Mouse (Mus musculus): Measurements from ENCODE around the gene Eef1g.

The Eef1g gene

DNA sequence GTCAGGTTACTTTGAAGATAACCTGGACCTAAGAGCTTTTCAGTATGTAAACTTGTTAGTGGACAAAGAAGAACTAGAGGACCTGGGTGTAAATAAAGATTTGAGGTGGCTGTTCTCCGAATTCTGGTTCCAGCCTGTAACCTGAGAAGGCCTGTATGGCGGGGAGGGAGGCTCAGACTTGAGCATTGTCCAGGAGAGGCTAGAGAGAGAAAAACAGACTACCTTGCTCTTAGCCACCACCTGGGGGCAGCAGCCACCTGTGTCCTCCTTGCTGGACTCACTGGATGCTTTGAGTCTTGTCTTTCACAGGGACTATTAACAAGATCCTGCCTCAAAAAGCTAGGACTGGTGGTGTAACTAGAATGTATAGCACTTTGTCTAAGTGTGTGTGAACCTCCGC, 9.7 kb downstream of the Eef1g start:
- in situ Hi-C loops (cut with MboI; ENCODE audit: low pct_unique_long_range_greater_than_20kb in 1 of 2, low sequenced_read_pairs in 2 of 2, unreplicated experiment in 1 of 2), result no loop called here

DNA sequence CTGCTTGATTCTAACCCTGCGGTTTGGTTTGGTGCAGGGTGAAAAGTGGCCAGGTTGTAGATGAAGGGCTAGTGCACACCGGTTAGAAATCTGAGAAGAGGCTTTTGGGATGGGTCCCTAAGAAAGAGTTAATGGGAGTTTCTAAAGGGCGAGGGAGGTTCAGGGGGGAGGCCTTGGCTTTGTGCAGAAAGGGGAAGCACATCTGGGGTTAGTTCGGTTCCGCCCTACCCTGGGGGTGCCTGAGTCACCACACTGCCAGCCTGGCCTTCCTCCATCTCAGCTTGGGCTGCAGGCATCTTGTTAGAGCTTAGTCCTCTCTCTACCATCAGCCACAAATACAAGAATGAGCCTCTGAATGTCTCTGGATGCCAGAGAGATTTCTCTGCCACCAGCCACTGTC, 13.9 kb downstream of the Eef1g start:
- in situ Hi-C loops (cut with MboI; ENCODE audit: low pct_unique_long_range_greater_than_20kb in 1 of 2, low sequenced_read_pairs in 2 of 2, unreplicated experiment in 1 of 2), result loop anchor here in 1 of 2 experiments (5.0 kb wide), 1 partner anchor 97 kb away; no protein-coding TSS in a partner anchor

DNA sequence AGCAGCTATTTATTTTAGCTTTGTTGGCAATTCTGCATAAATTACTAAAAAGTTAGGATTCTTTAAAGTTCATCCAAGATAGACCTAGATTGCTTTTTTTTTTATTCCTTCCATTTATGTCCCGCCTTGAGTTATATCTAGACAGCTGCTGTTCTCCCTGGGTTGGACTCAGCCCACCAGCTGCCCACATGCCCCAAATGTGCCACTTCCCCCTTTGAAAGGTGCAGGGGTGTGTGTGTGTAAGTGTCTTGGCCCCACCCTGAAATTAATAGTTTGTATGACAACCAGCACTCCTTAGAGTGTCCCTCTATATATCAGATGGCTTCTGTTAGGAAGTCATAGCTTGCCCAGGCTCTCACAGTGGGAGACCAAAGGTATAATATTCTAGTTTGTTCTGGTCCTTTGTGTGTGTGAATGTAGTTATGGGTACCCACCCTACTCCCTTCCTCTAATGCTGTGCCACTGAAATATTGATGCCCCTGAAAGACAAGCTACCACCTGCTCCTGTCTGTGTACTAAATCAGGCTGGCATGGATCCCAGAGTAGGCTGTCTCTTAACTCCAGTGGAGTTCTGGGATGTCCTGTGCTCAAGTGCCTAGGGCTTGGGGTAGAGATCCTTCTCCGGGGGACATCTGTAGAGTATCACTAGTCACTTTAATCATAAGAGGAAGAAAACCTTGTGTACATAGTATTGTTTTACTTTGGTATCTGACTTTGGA, 14.8 kb downstream of the Eef1g start:
- in situ Hi-C loops (cut with MboI; ENCODE audit: low pct_unique_long_range_greater_than_20kb in 1 of 2, low sequenced_read_pairs in 2 of 2, unreplicated experiment in 1 of 2), result loop anchor here in 1 of 2 experiments (5.0 kb wide), 1 partner anchor 96 kb away; no protein-coding TSS in a partner anchor

DNA sequence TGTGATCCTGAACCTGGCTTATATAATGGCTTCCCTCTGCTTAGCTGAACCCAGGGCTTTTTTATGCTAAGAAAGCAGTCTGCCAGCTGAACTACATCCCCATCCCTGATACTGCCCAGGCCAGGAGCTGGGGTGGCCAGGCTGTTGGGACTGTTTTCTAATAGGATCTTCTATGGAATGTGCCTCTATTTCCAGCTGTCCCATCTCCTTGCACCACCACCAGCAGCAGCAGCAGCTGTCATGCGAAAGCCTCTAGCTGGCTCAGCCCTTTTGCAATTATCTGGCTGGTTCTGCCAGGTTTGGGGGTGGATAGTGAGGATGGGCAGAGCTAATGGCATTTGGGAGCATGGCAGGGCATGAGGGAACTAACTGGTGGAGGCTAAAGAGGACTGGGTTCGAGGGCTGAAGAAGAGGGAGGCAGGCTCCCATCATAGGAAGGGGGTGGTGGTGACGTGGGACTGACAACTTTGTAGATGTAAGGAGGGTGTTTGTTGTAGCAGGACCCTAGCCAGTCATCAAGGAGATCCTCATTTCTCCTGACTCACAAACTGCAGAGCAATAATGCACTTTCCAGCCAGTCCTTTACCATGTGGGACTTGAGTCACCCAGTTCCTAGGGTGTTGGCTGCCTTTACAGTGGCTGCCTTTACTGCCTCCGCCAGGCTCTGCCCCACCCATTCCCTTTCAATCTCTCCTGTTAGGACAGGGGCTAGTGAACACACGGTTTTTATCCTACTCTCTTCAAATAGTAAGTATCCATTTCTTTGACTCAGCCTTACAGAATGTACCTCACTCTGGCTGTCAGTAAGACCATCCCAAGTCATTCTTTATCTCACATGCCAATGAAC, 15.7 kb downstream of the Eef1g start:
- in situ Hi-C loops (cut with MboI; ENCODE audit: low pct_unique_long_range_greater_than_20kb in 1 of 2, low sequenced_read_pairs in 2 of 2, unreplicated experiment in 1 of 2), result loop anchor here in 1 of 2 experiments (5.0 kb wide), 1 partner anchor 95 kb away; no protein-coding TSS in a partner anchor

DNA sequence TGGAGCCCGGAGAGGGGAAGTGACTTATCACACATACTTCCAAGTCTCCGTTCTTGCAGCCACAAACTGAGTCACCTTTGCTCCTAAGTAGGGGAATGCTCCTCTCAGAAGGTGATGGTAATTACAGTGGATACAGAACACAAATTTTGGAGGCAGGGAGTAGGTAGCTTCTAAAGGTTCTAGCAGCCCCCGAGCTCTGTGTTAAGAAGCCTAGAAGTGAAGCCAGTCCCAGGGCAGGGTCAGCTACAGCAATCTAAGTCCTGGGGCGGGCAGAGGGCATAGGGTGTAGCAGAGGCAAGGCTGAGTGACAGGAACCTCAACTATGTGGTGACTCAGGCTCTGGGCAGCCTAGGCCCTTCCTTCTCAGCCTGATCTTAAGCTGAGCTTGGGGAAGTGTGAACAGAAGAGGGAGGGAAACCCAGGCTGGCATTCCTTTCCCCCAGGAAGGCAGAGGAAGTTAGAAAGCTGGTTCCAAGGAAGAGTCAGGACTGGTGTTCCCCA, 16.4 kb downstream of the Eef1g start:
- in situ Hi-C loops (cut with MboI; ENCODE audit: low pct_unique_long_range_greater_than_20kb in 1 of 2, low sequenced_read_pairs in 2 of 2, unreplicated experiment in 1 of 2), result loop anchor here in 1 of 2 experiments (5.0 kb wide), 1 partner anchor 94 kb away; no protein-coding TSS in a partner anchor

DNA sequence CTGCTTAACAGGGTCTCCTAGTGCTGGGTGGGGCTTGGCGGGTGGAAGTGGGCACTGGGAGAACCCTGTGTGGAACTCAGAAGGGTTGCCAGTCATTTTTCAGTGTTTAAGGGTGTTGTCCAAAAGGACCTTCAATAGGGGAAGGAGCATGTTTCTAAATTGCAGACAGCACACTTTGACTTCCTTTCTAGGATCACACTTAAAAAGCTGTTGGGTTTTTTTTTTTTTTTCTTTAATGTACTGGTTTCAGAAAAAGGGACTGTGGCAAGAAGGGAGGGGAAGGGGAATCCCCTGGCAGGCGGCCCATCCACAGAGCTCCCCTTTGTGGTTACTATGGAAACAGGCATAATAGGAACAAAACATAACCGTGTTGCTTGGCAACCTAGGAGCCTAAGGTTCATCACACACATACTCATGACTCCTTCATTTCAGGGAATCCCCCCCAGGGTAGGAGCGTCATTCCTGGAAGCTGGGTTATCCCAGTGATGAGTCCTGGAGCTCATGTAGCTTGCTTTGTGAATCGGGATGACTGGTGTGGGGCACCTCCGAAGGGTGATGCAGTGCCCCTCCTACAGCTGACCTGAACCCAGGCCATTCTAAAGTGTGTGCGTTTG, 17.5 kb downstream of the Eef1g start:
- in situ Hi-C loops (cut with MboI; ENCODE audit: low pct_unique_long_range_greater_than_20kb in 1 of 2, low sequenced_read_pairs in 2 of 2, unreplicated experiment in 1 of 2), result loop anchor here in 1 of 2 experiments (5.0 kb wide), 1 partner anchor 93 kb away; no protein-coding TSS in a partner anchor

DNA sequence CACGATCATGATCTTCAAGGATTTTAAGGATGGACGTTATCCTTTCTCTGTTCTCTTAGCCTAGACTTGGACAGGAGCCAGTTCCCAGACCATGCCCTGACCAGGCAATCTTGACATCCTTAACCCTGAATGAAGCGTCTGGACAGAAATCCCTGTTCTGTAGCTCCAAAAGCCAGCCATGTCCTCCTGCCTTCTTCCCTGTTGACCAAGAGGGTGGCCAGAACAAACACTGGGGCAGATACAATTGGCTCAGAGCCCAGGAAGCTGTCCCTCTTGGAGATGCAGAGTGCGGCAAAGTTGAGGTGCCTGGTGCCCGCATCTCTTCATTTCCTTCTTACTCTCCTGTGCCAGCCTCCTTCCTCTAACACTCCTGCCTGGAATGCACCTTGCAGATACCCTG, 19.1 kb downstream of the Eef1g start:
- in situ Hi-C loops (cut with MboI; ENCODE audit: low pct_unique_long_range_greater_than_20kb in 1 of 2, low sequenced_read_pairs in 2 of 2, unreplicated experiment in 1 of 2), result no loop called here

DNA sequence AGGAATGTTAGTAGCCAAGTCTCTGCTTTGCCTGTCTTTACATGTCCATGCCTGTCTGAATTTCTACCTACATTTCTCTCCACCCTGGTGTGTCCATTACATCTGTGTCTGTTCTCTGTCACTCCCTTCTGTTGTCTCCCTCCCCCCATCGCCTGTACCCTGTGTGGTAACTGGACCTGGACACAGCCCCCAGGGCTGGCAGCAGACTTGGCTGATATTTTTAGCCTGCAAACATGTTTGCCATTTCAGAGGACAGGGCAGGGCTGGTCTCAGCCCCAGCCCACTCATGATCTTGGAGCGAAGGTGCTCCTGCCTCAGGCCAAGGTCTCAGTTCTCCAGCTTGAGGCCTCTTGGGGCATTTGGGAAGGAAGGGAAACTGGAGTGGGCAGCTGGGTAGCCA, 21.0 kb downstream of the Eef1g start:
- in situ Hi-C loops (cut with MboI; ENCODE audit: low pct_unique_long_range_greater_than_20kb in 1 of 2, low sequenced_read_pairs in 2 of 2, unreplicated experiment in 1 of 2), result no loop called here

DNA sequence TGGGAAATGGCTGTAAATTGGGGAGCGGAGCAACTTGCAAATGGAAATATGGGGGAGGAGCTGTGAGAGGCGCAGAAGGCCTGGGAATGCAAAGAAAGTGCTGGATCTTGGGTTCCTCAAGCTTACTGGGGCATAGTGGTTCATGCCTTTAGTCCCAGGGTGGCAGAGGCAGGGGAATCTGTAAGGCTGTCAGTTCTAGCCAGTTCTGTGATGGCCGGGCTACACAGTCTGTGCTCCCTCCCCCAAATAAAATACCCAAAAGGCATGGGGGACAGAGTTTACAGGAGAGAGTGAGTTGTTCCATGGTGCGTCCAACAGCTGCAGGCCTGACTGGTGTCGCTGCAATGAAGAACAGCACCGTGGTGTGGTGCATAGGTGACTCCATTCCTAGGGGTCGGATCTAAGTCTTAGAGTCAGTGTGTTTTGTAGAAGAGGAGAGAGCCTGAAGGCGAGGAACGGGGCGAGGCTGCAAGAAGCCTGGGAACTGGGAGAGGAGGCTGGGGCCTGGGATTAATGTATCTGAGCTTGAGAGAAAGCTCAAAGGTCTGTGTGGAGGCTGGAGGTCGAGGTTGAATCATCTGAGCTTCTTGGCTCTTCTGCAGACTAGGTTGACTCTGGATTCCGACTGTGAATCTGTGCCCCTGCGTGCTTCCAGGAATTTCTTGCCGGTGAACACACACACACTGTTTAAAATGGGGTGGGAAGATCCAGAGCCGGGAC, 21.7 kb downstream of the Eef1g start:
- in situ Hi-C loops (cut with MboI; ENCODE audit: low pct_unique_long_range_greater_than_20kb in 1 of 2, low sequenced_read_pairs in 2 of 2, unreplicated experiment in 1 of 2), result no loop called here

DNA sequence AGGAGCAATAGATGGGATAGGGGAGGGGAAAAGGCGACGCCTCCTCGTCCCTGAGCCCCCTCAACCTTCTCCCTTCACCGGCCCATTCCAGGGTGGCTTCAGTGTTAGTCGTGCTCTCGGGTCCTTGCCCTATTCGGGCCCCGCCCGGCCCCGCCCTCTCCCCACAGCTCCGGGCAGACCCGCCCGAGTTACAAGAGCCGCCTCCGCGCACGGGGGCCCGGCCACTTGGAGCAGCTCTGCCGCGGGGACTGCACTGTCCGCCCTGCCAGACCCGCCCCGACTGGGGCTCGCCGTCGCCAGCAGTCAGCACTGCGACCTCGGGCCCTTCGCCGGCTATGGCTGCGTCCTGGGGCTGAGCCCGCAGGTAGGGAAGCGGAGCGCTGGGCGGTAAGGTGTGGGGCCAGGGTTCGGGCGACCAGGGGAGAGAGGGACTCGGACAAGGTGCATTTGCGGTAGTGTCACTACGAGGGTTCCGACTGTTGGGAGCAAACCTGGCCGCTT, 22.3 kb downstream of the Eef1g start, which contains the start of gene Ahnak:
Gene Ahnak (plus strand): TSS at position 219 of the 501 bp plus-strand sequence.
- in situ Hi-C loops (cut with MboI; ENCODE audit: low pct_unique_long_range_greater_than_20kb in 1 of 2, low sequenced_read_pairs in 2 of 2, unreplicated experiment in 1 of 2), result no loop called here

- in situ Hi-C loops (cut with MboI; ENCODE audit: low pct_unique_long_range_greater_than_20kb in 1 of 2, low sequenced_read_pairs in 2 of 2, unreplicated experiment in 1 of 2), result loop anchor here in 1 of 2 experiments (5.0 kb wide), 1 partner anchor 88 kb away; no protein-coding TSS in a partner anchor
Measured at GRCm38 (mm10) chr19:8989567-8990431, 23.0 kb downstream of the Eef1g start.

DNA sequence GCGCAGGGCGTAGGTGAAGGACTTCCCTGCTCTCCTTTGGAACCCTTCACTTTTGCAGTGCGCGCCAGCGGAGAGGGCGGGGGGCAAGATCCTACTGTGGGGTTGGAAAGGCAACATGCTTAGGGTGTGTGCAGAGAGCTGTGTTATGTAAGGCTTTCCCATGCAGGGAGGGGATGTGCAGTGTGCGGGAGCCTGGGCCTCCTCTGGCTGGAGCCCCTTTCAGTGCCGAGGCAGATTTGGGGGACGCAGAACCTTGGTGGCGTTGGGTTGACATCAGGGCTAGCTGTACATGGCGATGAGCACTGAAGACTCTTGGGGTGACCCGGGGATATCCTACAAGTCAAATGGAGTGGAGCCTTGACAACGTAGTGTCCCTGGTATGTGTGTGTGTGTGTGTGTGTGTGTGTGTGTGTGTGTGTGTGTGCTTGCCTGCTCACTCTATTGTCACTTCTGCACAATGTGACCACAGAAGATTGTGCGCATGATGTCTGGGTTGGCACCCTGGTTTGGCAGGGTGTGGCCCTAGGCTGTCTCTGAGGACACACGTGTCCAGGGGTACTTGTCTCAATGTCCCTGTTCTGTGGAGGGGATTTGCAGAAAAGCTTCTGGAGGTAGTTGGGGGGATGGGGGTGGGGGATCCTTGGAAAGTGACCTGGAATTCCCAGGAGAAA, 23.7 kb downstream of the Eef1g start:
- in situ Hi-C loops (cut with MboI; ENCODE audit: low pct_unique_long_range_greater_than_20kb in 1 of 2, low sequenced_read_pairs in 2 of 2, unreplicated experiment in 1 of 2), result loop anchor here in 1 of 2 experiments (5.0 kb wide), 1 partner anchor 87 kb away; no protein-coding TSS in a partner anchor

GRCm38 (mm10) chr19:8991245-8991870, 24.5 kb downstream of the Eef1g start:
- in situ Hi-C loops (cut with MboI; ENCODE audit: low pct_unique_long_range_greater_than_20kb in 1 of 2, low sequenced_read_pairs in 2 of 2, unreplicated experiment in 1 of 2), result loop anchor here in 1 of 2 experiments (5.0 kb wide), 1 partner anchor 86 kb away; no protein-coding TSS in a partner anchor

DNA sequence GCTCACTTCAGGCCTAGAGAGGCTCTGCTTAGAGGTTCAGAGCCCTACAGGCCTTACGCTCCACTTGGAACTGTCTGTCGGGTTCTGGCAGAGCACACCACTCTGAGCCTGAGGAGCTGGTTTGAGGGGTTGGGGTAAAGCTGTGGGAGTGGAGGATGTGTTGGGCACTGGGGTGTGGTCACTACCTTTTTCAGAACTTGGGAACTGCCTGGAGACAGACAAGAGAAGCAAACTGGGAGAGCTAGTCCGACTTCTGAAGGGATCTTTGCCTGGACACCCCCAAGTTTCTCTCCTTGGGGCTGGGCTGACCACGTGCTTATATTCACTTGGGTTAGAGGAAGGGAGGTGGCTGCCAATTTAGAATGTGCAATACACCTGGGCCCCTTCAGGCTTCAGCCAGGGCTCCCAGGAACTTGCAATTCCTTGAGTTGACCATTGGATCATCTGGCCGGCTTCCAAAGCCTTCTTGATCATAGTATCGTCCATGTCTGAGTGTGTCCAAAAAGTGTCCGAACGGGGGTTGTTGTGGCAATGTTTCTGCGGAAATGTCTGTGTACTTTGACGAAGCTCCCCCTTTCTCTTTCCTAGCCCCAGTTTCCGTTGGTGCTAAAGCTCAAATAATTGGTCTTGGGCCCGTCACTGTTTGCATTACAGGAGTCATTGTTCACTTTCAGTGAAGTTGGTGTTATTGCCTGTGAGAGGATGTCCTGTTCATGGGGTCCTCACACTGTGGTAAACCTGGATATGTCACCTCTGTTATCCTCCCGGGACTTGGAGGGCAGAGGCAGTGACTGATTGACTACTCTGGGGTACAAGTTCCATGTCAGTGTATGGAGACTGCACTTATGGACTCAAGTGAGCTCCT, 25.3 kb downstream of the Eef1g start:
- in situ Hi-C loops (cut with MboI; ENCODE audit: low pct_unique_long_range_greater_than_20kb in 1 of 2, low sequenced_read_pairs in 2 of 2, unreplicated experiment in 1 of 2), result loop anchor here in 1 of 2 experiments (5.0 kb wide), 1 partner anchor 85 kb away; no protein-coding TSS in a partner anchor

Data from mouse embryonic stem cell (cell line).